Mouse (Mus musculus) liver, adult 2 months (tissue): ENCODE measurements around the gene Foxg1. TPM values are rescaled to one million over a fixed set of nuclear protein-coding genes. Genes with fewer than 3 reads are reported as not detected.

ENCODE experiments used
- DNase-seq: peaks from one replicate; pipeline ENCODE4 v3.0.0-alpha.2; 2011; ENCODE audit warnings: low read depth, low spot score; ENCODE audit errors: extremely low read depth
- H3K27ac ChIP-seq: fragments of 200-500 bp; replicated peaks from 2 replicates; pipeline ENCODE4 v1.5.1; 2012; ENCODE audit warnings: low read depth, mild to moderate bottlenecking, control low read depth, inconsistent platforms, low read length; ENCODE audit not compliant: insufficient read depth
- H3K27me3 ChIP-seq: fragments of 200-500 bp; 2 replicates; pipeline ENCODE4 v1.6.1; 2012; ENCODE audit warnings: mild to moderate bottlenecking, moderate library complexity, low read length, inconsistent platforms; ENCODE audit not compliant: control insufficient read depth, insufficient read depth
- H3K36me3 ChIP-seq: fragments of 200-500 bp; 2 replicates; pipeline ENCODE4 v1.6.1; 2012; ENCODE audit warnings: low read length, inconsistent platforms; ENCODE audit not compliant: control insufficient read depth, insufficient read depth
- H3K4me1 ChIP-seq: fragments of 200-500 bp; 2 replicates; pipeline ENCODE4 v1.6.1; 2011; ENCODE audit warnings: low read length; ENCODE audit not compliant: control insufficient read depth, insufficient read depth
- H3K4me3 ChIP-seq: fragments of 200-500 bp; 2 replicates; pipeline ENCODE4 v1.5.1; 2011; ENCODE audit warnings: low read depth, mild to moderate bottlenecking, control low read depth, low read length, moderate library complexity; ENCODE audit not compliant: insufficient read depth
- H3K79me2 ChIP-seq: fragments of 200-500 bp; 2 replicates; pipeline ENCODE4 v1.6.1; 2012; ENCODE audit warnings: inconsistent platforms, mild to moderate bottlenecking, low read length, moderate library complexity; ENCODE audit not compliant: control insufficient read depth, insufficient read depth
- H3K9ac ChIP-seq: fragments of 200-500 bp; 2 replicates; pipeline ENCODE4 v1.6.1; 2012; ENCODE audit warnings: low read depth, mild to moderate bottlenecking, control low read depth, inconsistent platforms, low read length
- CTCF ChIP-seq: fragments of 200-500 bp; IDR thresholded peaks from 2 replicates; pipeline ENCODE4 v1.5.1; 2011; ENCODE audit warnings: low read depth, low read length, control low read depth
- POLR2A ChIP-seq: fragments of 200-500 bp; IDR thresholded peaks from 2 replicates; pipeline ENCODE4 v1.6.1; 2011; ENCODE audit warnings: low read length, control low read depth; ENCODE audit not compliant: insufficient read depth; ENCODE audit errors: extremely low read depth
- WGBS: fragments of 180-500 bp; shearing (Covaris S2); methylation state at CpG from one replicate; pipeline ENCODE4 v1.1.7; 2018; 5-methylcytosine and 5-hydroxymethylcytosine counted together
- polyA plus RNA-seq: library from polyadenylated mRNA; depleted of rRNA; stranded (reverse); fragments of >200 nt; gene quantifications from 2 replicates; pipeline ENCODE4 v1.2.3, GENCODE M21; 2012; rRNA removed
- total RNA-seq: library from RNA; depleted of rRNA; stranded (reverse); fragments of >200 nt; gene quantifications from 2 replicates; pipeline ENCODE4 v1.2.3, GENCODE M21; 2014; rRNA removed

Gene Foxg1
- total RNA-seq = not detected in 2 replicates
- polyA plus RNA-seq = not detected in 2 replicates

DNA sequence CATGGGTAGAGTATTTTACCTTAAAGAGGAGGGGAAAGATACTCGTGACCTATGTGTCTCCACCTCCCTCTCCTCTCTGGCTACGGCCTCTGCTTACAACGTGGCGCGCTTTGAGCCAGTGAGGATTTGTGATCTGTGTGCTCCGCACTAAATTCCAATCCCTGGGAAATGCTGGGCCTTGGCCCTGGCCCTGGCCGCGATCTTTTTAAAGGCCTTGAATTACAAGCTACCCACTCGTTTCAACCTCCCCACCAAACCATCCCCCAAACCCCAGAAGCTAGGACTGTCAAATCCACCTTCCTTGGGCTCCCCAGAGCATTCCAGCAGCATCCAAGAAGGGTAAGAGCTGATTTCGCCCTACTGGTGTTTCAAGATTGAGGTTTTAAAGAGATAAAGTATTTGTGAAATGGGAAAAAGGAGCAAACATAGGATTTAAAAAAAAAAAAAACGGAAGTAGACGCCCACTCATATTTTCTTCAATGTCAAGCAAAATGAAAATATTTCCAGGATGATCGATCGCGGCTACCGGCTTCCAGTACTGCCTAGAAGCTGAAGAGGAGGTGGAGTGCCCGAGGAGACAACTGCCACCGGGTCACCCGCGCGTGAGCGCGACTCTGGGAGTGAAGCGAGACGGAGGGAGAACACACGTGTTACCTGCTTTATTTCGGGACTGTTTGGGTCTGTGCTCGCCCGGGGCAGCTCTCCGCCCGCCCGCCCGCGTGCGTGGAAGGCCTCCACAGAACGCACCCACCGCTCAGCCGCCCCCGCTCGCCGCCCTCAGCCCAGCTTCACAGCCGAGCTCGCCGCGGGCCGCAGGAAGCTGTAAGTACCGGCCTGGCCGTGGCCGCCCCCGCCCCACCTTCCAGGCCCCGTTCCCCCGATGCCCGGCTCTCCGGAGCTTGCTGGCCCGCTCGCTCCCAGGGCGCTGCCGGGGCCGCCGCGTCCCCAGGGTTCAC, at the start of gene Foxg1:
TSS of gene Foxg1 (plus strand) at position 96 of the 956 bp plus-strand sequence.
- no peak for TF ChIP-seq CTCF
- TF ChIP-seq POLR2A = no peak
- no peaks in the 10 kb centered on the region for H3K36me3 ChIP-seq
- H3K79me2 ChIP-seq = no peaks in the 10 kb centered on the region
- no peaks in the 10 kb centered on the region for H3K4me1 ChIP-seq
- 3% methylated on average over 53 of the region's 61 CpGs for WGBS
- no peak for DNase-seq
- no peak within 1 kb of the TSS for H3K27ac ChIP-seq
- H3K9ac ChIP-seq = no peak within 1 kb of the TSS
- H3K27me3 ChIP-seq = peaks cover 27% of the 10 kb centered on the region
- H3K4me3 ChIP-seq = no peak within 1 kb of the TSS

DNA sequence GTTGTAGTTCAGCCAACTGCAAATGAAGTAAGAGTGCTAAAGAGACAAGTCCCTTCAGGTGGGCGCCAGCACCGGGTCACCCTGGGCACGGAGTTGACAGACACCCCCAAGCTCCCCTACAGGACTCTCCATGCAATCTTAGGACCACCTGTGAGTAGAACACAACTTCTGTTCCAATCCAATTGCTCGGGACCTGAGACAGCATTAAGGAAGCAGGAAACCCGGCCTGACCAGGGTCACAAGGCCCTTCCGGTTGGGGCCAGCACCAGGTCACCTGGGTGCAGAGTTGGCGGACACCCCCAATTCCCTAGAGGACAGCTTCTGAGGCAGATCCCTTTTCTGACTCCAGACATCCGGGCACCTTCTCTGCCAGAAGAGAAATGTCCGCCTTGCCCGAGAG, 32.8 kb upstream of the Foxg1 start:
- Histone ChIP-seq H3K4me3 (no peak overlapping the region), H3K27me3 (no peaks in the 10 kb centered on the region), H3K79me2 (no peaks in the 10 kb centered on the region), H3K9ac (no peak overlapping the region), H3K27ac (no peak overlapping the region), H3K4me1 (no peaks in the 10 kb centered on the region), H3K36me3 (no peaks in the 10 kb centered on the region)
- no peak for DNase-seq
- no peak for TF ChIP-seq CTCF
- TF ChIP-seq POLR2A = no peak
- WGBS = 87% methylated on average over 10 of the region's 10 CpGs

- Histone ChIP-seq H3K4me3 (no peak overlapping the region), H3K27me3 (peaks cover 4% of the 10 kb centered on the region; the same call in 1 of the 2 replicates), H3K79me2 (no peaks in the 10 kb centered on the region), H3K36me3 (no peaks in the 10 kb centered on the region), H3K4me1 (no peaks in the 10 kb centered on the region), H3K27ac (no peak overlapping the region), H3K9ac (no peak overlapping the region)
- 43% methylated on average over 1 of the region's 1 CpGs for WGBS
- no peak for DNase-seq
- TF ChIP-seq POLR2A (no peak), CTCF (no peak)
Observed at GRCm38 (mm10) chr12:49368931-49369330, 13.5 kb upstream of the Foxg1 start.

GRCm38 (mm10) chr12:49372170-49372569, 10.3 kb upstream of the Foxg1 start:
- no peak overlapping the region for H3K9ac ChIP-seq
- H3K27me3 ChIP-seq = peaks cover 12% of the 10 kb centered on the region; the same call in 1 of the 2 replicates
- no peaks in the 10 kb centered on the region for H3K4me1 ChIP-seq
- no peaks in the 10 kb centered on the region for H3K79me2 ChIP-seq
- no peak for TF ChIP-seq CTCF
- no peaks in the 10 kb centered on the region for H3K36me3 ChIP-seq
- H3K4me3 ChIP-seq = no peak overlapping the region
- H3K27ac ChIP-seq = no peak overlapping the region
- DNase-seq = peak; percentile 24

DNA sequence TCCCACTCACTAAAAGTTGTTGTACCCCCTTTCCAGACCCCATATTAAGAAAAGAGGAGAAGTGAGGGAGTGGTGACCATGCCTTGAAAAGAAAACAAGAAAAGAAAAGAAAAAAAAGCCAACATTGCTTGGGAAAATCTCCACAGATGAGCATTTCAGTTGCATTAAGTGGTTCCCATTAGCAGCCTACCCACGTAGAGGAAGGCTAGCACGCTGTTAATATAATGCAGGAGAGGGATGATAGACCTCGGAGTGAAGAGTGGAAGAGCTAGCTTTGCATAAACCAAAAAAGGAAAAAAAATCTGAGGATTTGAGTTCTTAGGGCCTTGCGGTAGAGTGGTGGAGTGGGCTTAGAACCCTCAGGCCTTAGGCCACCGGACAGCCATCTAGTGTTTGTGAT, 9.3 kb upstream of the Foxg1 start:
- no peak overlapping the region for H3K27ac ChIP-seq
- peaks cover 18% of the 10 kb centered on the region; the same call in 1 of the 2 replicates for H3K27me3 ChIP-seq
- no peak overlapping the region for H3K4me3 ChIP-seq
- no peak for TF ChIP-seq POLR2A
- TF ChIP-seq CTCF = no peak
- no peak overlapping the region for H3K9ac ChIP-seq
- DNase-seq = no peak
- H3K79me2 ChIP-seq = no peaks in the 10 kb centered on the region
- H3K36me3 ChIP-seq = no peaks in the 10 kb centered on the region
- no peaks in the 10 kb centered on the region for H3K4me1 ChIP-seq
- 12% methylated on average over 5 of the region's 5 CpGs for WGBS
